In the genomic region with DNA sequence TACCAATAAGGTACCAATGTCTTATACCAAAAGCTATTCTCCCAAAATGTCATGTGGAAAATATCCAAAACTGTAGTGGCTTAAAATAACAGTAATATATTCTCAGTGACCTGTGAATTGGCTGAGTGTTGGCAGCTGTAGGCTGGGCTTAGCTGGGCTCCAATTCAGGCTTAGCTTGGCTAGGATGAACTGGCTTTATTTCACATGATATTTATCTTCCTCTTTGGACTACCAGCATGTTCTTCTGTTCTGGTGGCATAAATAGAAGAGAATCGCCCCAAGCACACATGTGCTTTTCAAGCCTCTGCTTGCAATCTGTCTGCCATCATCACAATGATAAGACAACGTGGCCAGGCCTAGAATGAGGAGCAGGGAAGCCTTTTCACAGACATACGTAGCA, we compare ENCODE assay signal across 20 mouse cellular contexts.
"Had no signal": no experiment of that assay in that cellular context is flagged by ENCODE, and none has a peak within 500 bp of the region (broad histone marks: within the 10 kb centered on the region; RNA-seq: fewer than 3 reads in every experiment).

No protein-coding gene starts in this region.

- H3K27ac ChIP-seq: liver, embryonic 15.5 days; lung, embryonic 15.5 days; macrophage; midbrain, embryonic 10.5 days; midbrain, embryonic 12.5 days; neural tube, embryonic 12.5 days; stomach, embryonic 15.5 days; stomach, postnatal 0 days had no signal

- H3K4me1 ChIP-seq: liver, embryonic 15.5 days; lung, embryonic 15.5 days; megakaryocyte, embryonic 14.5 days; midbrain, embryonic 10.5 days; midbrain, embryonic 12.5 days; neural tube, embryonic 12.5 days; stomach, embryonic 15.5 days had no signal

- H3K4me2 ChIP-seq: liver, embryonic 15.5 days; lung, embryonic 15.5 days; midbrain, embryonic 12.5 days; neural tube, embryonic 12.5 days; stomach, embryonic 15.5 days had no signal

- H3K9ac ChIP-seq: liver, embryonic 15.5 days; liver, postnatal 0 days; lung, embryonic 15.5 days; midbrain, embryonic 12.5 days; neural tube, embryonic 12.5 days; stomach, embryonic 15.5 days had no signal

- H3K27me3 ChIP-seq: liver, embryonic 15.5 days; lung, embryonic 15.5 days; midbrain, embryonic 12.5 days; neural tube, embryonic 12.5 days; stomach, embryonic 15.5 days had no signal

- H3K36me3 ChIP-seq: liver, embryonic 15.5 days; lung, embryonic 15.5 days; midbrain, embryonic 10.5 days; midbrain, embryonic 12.5 days; neural tube, embryonic 12.5 days; stomach, embryonic 15.5 days had no signal

- DNase-seq: liver, postnatal 0 days; lung, postnatal 14 days; lung, postnatal 36 days; midbrain, embryonic 14.5 days; right cerebral cortex, postnatal 14 days; thymus, adult 2 months; thymus, postnatal 25 days; thymus, postnatal 4 days had no signal

- H3K9me3 ChIP-seq: liver, embryonic 15.5 days; lung, embryonic 15.5 days; midbrain, embryonic 10.5 days; stomach, embryonic 15.5 days had no signal

- ATAC-seq: liver, postnatal 0 days; lung, postnatal 0 days; midbrain, embryonic 16.5 days had no signal

- H3K4me3 ChIP-seq: liver, embryonic 15.5 days; lung, embryonic 15.5 days; midbrain, embryonic 10.5 days; midbrain, embryonic 12.5 days; myocyte; neural tube, embryonic 12.5 days; stomach, embryonic 15.5 days had no signal
